Mouse (Mus musculus) spleen, adult 12 weeks (tissue): ENCODE data around the gene Tulp1.
A peak's percentile ranks its signal among the peaks of the same experiment; 100 is the strongest.
"Not testable (repeated sequence)": the region's sequence is repeated elsewhere in the genome, so short reads cannot be mapped to it uniquely, and the experiment has no call there.

ENCODE experiments used
- DNase-seq: peaks from one replicate; pipeline ENCODE4 v3.0.0; 2022; ENCODE audit warnings: low spot score

Tulp1 gene

DNA sequence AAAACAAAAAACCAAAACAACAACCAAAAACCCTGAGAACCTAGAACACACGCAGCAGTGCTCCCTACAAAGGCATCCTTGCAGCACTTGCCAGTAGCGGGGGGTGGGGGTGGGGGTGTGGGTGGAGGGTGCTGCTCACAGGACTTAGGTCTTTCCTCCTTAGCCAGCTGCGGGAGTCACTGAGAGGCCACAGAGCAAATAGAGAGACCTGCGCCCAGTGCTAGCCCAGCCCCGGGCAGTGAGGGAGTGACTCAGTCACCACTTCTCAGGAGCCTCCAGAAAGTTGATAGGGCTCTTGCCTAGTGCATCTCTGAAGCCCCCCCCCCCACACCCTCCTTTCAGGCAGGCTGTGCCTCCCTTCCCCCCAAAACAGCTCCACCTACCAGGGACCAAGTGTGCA, 4.0 kb upstream of the Tulp1 start:
- no peak for DNase-seq

DNA sequence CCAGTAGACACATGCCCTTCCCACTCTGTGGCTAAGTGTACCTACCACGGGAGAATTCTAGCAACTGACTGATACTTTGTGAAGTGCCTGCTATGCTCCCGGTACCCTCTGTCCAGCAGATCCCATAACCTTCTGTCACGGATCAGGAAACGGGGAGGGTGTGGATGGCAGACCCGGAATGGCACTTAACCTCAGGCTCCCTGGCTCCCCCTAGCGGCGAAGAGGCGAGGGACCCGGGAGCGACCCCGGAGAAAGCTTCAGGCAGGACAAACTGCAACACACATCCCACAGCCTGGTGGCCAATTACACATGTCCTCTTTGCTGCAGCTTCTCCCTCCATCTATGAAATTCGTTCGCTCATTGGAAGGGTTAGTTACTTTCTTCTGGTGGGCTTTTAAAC, 3.4 kb upstream of the Tulp1 start:
- peak; percentile 51 for DNase-seq

DNA sequence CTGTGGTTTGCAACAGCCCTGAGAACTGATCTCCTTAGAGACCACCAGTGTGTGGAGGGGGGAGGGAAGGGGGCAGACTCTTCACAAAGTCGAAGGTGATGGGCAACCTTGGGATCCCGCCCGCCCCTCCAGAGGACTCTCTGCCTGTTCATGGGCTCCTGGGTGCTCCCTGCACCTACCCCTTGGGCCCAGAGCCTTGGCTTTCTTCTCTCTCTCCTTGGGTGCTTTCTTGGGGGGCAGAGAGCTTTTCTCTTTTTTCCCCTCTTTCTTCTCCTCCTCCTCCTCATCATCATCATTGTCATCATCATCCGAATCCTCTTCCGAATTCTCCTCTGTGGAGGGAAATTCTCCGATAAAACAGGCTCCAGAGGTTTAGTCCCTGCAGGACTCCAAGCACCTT, 1.5 kb downstream of the Tulp1 start:
- DNase-seq: no peak

DNA sequence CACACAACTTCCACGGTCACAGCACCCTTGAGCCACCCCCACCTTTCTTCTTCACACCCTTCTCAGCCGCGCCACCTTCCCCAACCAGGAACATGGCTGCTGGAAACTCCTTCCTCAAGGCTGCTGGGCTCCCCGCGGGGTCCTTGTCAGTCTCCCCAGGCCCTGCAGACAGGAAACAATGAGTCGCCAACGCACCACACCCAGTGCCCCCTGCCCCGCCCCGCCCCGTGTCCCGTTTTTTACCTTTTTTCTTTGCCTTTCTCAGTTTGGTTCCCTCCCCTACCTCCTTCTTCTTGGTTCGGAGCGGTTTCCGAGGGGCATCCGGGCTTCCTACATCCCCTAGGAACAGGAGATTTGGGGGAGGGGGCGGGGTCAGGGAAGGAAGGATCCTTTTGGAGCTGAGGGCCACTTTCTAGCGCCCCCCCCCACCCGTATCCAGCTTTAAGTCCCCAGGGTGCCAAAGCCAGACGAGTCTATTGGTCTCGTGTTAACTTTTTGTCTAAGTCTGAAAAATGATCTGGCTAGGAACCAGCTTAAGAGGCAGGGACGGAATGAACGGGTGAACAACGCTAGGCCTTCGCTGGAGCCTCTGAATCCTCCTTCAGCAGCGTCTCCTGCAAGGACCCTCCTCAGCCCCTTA, 2.2 kb downstream of the Tulp1 start:
- no peak for DNase-seq

DNA sequence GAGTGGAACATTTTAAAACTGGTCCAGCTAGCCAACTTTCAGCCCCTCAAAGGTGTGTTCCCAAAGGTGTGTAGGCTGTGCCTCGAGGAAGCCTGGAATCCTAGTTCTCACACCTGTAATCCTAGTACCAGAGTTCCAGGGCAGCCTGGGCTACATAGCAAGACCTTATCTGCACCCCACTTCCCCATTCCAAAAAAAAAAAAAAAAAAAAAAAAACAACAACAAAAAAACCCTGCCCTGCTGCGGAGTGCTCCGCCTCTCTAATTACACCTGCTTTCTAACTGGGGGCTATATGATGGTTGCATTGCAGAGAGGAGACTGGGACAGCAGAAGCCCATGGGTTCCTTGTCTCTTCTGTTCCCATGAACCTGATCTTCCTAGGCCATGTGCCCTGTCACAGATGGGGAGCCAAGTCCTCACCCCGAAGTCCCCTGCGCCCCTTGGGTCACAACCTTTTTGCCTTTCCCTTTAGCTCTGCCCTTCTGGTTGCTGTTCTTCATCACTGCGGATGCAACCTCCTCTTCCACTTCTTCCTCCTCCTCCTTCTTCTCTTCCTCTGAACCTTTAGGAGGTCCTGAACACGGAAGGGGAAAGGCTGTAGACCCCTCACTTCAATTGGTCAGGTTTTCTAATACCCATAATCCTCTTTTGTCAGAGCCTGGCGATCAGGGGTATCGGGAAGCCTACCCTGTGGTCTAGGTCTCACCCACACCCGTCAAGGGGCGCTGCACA, 2.9 kb downstream of the Tulp1 start:
- DNase-seq: no peak

DNA sequence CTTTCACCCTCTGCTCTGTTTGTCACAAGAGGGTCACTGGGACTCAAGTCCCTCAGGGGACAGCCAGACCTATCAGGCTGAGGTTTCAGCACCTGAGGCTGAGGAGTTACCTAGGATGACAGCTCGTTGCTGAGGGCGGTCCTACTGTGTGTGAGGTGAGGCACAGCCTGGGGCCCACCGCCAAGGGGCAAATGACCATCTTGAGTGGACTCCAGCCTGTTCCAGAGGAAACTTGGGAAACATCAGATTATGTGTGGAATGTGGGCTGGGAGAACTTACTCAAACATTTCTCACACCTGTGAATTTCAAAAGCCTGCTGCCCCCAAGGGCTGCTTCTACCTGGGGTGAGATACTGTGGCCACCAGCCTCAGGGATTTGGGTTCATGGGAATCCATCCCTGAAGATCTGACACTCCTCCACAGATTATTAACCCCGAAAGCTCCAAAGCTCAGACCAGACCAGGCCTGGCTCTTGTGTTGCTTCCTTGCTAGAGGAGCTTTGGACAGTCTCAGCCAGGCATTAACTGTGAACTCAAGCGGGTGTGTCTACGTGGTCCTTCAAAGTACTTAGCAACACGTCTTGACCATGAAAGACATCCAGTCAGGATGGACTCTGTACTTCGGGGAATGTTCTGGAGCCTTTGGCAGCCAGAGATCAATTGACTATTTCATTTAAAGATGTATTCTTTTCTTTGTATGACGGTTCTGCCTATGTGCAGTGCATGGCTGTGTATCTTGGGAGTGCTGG, 4.3 kb downstream of the Tulp1 start:
- DNase-seq: no peak

DNA sequence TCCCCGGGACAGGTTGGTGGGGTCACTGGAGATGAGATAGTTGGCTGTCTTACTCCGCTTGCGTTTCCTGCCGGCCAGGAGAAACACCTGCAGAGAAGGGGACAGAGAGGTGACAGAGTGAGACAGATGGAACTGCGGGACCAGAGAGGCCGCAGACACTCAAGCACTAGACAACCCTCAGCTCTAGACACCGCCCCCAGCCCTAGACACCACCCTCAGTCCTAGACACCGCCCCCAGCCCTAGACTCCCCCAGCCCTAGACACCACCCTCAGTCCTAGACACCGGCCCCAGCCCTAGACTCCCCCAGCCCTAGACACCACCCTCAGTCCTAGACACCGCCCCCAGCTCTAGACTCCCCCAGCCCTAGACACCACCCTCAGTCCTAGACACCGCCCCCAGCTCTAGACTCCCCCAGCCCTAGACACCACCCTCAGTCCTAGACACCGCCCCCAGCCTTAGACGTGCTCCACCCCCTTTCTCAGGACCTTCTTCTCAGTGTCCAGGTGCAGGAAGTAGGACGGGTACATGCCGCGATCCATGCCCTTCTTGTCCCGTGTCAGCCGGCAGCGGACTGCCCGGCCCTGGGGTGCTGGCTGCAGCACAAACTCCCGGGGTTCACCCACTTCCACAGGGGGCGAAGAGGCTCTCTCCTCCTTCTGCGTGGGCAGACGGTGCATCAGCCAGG, 6.3 kb downstream of the Tulp1 start:
- DNase-seq: not testable (repeated sequence)

DNA sequence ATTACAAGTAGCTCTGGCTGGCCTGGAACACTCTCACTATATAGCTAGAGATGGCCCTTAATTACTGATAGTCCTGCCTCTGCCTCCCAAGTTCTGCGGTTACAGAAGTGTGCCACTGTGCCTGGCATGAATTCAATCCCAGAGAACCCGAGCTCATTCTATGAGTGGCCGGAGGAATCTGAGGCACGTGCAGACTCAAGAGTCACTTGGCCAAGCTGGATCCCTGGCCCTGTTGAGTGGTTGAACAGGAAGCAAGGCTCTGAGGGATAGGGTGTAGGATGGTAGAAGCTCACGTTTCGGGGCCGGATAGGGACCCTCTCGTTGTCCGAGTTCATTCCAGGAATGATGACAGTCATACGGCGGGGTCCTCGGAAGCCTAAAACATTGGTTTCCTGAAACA, 9.2 kb downstream of the Tulp1 start:
- DNase-seq: no peak

DNA sequence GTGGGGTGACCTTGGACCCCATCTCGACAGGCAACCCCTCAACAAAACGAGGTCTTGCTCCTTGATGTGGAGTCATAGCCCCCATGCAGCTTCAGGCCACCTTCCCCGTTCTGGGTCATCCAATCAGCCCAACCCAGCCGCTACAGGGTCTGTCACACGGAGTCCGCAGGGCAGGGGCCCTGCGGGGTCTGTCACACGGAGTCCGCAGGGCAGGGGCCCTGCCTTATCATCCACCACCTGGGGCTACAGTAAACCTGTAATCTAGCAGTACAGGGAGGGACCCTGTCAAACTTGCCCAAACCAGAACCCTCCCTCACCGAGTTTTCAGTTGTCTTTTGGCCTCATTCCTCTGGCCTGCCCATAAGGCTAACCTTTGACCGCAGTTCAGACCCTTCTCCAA, 13.0 kb downstream of the Tulp1 start:
- no peak for DNase-seq

DNA sequence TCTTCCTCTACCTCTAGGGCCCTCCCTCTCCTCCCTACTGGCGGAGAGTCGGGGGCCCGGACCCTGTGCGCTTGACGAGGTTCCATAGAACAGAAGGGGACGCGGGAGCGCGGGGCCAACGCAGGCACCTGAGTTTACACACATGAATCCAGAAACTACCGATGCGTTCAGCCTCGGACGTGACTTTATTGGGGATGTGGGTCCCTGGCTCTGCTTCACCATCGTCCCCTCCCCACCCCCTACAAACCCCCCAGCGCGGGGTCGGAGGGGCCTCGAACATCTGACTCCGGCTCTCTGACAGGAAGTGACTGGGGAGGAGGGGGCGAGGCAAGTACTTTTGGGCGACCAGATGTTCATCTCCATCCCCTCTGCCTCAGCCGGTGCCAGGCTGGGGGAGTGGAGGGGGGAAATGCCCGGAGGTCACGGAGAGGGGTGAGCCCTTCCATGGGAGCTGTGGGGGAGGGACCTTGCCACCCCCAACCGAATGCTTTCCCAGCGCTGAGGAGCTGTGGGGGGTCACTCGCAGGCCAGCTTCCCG, 13.6 kb downstream of the Tulp1 start:
- no peak for DNase-seq

DNA sequence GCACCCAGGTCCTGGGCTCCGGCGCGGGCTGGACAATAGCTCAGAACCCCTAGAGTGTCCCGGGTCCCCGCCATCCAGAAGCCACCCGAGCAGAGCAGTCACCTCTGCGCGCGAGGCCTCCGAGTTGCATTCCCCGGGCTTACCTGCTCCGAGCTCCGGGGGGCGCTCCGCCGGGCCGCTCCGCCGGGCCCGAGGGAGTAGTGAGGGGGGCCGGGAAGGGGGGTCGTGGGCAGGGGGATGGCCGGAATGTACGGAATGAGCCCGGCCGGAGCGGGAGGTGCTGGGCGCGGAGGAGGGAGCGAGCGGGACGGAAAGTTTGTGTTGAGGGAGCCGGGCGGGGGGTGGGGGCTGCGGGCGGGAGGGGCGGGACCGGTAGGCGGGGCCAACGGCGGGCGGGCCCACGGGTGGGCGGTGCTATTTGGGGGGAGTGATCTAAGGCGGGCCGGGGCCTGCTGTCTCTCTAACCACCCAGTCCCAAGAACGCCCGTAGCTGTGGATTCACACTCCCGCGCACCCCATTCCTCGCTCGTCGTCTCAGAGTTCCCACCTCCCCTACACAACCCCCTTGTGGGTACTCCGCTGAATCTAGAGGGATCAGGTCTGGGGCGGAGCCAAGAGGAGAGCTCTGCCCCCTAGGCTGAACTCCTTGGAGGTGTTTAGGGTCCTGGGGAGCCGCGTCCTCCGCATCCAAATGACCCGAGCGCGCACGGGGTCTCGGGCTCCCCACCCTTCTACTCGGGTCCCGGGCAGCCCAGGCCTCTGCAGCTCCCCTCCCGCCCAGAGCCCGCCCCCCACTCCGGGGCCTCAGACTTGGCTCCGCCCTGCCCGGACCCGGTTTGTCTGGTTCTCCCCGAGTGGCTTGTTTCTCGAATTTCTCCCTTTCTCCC, 14.3 kb downstream of the Tulp1 start, which contains the start of gene Tead3:
TSS of gene Tead3 (minus strand) at position 352 of the 887 bp plus-strand sequence.
- DNase-seq: no peak

DNA sequence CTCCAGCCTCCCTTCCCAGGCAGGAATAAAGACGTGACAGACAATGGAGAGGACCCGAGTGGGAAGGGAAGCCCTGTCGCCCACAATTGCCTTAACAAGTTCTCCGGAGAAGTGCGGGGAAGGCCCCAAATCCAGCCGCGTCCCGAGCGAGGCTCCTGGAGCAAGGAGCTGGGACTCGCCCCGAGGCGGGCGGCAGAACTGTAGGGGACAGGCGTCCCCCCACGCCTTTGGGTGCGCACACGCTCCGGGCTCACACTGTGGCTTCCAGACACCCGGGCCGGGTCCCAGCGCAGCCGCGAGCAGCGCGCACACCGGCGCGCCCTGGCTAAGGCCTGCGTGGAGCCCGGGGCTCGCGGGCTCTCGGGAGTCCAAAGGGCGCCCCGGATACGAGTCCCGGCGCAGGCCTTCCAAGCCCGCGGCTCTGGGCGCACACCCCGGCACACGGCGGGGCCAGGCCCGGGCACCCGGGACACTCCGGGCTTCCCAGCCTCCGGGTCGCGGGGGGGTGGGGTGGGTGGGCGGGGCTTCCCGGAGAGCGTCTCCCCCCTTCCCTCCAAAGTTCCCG, 15.0 kb downstream of the Tulp1 start:
- DNase-seq: no peak

DNA sequence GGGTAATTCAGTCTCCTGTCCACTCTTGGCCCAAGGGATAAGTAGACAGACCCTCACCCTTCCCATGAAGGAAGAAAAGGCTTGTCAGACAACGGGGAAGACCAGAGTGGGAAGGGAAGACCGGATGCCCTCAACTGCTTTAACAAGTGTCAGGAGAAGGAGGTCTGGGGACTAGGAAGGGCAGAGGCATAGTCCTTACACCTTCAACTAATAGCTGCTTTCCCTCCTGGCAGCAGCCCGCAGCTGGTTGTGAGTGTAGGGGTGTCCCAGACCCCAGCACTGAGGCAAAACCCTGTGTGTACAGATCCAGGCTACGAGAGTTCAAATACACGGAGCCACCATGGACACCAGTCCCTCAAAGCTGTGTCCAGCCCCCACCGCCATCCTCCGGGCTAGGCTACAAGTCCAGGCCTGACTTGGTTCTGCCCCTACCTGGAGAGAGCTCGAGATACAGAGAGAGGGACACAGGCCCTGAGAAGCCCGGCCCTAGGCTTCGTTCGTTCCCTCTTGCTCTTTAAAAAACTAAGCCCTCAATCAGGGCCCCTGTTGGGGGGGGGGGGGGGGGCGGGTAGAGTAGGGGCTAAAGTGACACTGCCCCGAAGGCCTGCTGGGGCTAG, 15.7 kb downstream of the Tulp1 start:
- DNase-seq: no peak

DNA sequence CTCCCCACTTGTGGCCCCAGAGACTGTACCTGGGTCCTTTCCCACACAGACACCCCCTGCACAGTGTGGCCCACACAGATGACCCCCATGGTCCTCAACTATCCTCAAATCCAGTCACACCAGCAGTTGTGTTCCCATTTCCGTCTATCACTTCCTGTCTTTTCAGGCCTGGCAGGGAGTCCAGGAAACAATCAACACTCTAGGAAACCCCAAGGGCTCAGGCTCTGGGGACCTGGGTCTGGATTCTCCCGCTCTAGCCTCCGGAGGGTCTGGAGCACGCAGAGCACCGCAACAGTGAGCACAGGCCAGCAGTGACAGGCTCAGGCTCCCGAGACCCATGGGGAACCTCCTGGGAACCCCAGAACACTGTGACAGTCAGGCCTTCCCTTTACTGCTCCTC, 16.8 kb downstream of the Tulp1 start:
- no peak for DNase-seq

DNA sequence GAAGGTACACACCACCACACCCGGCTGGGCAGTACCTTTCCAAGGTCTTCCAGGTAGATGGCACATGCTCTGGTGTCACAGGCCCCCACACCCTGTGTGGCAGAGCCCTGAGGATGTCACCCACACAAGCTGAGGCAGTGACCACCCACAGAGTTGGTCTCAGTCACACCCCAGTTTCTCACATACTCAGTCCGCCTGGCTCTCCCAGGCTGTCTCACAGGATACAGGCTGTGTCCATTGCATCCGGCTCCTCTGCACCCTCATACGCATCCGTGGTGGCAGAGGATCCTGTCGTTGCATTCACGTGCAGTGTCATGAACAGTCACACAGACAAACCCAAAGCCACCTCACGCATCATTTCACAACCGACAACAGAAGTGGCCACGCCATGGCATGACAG, 17.7 kb downstream of the Tulp1 start:
- DNase-seq: no peak

DNA sequence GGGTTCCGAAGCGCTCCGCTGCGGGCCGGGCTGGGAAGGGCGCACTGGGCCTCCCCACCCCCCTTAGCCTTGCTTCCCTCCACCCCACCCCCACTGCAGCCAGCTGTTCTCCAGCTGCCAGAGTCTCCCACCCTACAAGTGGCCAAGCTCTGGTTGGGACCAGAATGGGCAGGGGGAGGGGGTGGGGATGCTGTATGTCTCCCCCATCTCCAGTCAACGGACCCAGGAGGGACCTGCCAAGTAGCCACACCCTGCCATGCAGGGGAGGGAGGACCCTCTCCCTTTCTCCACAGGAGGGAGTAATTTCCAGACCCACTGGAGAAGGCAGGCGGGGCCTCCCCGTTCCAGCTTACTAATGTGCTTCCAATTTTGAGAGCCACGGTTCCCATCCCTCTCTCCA, 19.1 kb downstream of the Tulp1 start:
- no peak for DNase-seq

DNA sequence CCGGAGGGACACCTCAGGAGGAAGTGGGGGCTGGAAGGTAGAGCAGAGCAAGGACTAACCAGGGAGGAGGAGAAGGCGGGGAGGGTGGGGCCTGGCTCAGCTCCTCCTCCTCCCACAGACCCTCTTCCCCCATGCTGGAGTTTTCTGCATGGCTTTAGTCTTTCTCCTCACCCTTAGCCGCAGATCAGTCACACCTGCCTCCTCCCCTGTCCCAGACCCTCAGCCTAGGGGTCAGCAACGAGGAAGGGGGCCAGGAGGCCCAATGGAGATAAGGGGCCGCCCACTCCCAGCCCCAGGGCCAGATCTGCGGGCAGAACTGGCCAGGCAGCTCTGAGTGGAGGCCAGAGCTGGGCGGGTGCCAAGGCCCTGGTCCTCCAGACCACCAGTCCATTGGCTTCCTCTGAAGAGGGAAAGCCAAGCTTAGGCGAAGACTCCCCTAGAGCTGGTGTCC, 19.7 kb downstream of the Tulp1 start:
- no peak for DNase-seq

DNA sequence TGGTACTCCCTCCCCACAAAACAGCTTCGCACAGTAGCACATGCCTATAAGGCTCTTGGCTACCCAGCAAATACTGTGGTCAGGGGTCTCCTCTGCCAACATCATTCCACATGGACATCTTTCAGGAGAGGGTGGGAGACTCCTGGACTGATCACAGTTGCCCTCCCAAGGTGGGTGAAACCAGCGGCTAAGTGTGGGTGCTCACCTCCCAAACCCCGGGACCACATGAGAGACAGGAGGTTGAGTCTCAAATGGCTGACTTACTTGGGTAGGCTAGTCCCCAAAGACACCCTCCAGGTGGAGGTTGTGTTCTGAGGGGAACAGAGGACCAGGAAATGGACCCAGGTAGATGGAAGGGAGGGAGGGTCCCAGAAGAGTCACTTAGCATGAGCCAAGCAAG, 20.4 kb downstream of the Tulp1 start:
- DNase-seq: no peak

DNA sequence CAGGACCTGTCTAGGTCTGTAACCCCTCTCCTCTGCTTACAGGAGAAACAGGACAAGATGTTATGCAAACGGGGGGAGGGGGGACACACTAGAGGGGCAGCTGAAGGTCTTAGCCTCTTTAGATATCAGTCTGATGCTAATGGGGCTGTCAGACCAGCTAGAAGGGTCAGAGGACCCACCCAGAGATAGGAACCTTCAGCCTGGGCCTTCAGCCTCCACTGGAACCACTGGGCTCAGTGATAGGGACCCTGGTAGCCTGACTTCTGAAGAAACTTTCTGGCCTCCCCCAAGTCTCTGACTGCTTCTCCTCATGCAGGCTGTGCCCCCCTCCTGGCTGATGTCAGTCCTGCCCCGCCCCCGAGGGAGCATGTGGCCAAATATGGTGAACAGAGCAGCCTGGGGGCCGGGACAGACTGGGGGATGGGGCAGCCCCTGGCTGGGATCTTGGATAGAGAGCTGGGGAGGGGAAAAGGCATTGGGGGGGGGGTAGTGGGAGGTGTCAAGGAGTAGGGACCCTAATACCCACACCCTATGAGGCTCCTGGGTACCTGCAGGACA, 20.9 kb downstream of the Tulp1 start:
- no peak for DNase-seq

DNA sequence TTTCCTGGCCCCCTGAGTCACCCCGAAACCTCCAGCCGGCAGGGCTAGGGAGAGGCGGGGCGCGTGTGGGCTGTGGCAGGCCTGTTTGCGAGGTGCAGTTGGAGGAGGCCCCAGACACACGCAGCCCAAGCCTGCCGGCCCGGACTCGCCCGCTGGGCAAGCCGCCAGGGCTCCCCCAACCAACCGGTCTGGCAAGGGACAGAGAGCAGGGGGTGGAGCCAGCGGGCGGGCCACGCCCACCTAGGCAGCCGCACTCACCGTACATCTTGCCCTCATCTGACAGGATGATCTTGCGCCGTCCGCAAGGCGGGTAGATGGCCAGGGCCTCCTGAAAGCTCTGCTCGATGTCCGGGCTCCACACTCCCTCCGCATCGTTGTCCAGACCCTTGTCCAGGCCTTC, 23.9 kb downstream of the Tulp1 start:
- peak; percentile 43 for DNase-seq
